ENCODE assay signal across 25 mouse cellular contexts in genomic region chr6:135518710-135519437, GRCm38 (mm10).
DNase-seq lines count a peak whose midpoint lies in the region; ATAC-seq lines count a peak whose summit lies in the region.
"Had no signal": no experiment of that assay in that cellular context is flagged by ENCODE, and none has a peak within 500 bp of the region (broad histone marks: within the 10 kb centered on the region; RNA-seq: fewer than 3 reads in every experiment).

No protein-coding gene starts in this region.

- WGBS in forebrain, embryonic 14.5 days: 26% methylated on average over 4 of the region's 4 CpGs
- 33% methylated on average over 4 of the region's 4 CpGs for WGBS in midbrain, embryonic 15.5 days
- 80% methylated on average over 4 of the region's 4 CpGs for WGBS in heart, embryonic 12.5 days

- no peak overlapping the region for H3K4me3 ChIP-seq in forebrain, embryonic 14.5 days (ENCODE audit: low read depth, low read length)
- H3K4me3 ChIP-seq in midbrain, embryonic 15.5 days: no peak overlapping the region
- H3K4me3 ChIP-seq in heart, embryonic 12.5 days: no peak overlapping the region
- H3K4me3 ChIP-seq: erythroblast, embryonic 14.5 days; heart, embryonic 15.5 days; hindbrain, embryonic 12.5 days; layer of hippocampus, adult 2 months; limb, embryonic 10.5 days; limb, embryonic 15.5 days; liver, embryonic 13.5 days; megakaryocyte, embryonic 14.5 days had no signal

- no peaks in the 10 kb centered on the region for H3K9me3 ChIP-seq in forebrain, embryonic 14.5 days (replicated peaks; ENCODE audit: control insufficient read depth, low read length)
- H3K9me3 ChIP-seq in midbrain, embryonic 15.5 days: no peaks in the 10 kb centered on the region
- no peaks in the 10 kb centered on the region for H3K9me3 ChIP-seq in heart, embryonic 12.5 days (replicated peaks)
- H3K9me3 ChIP-seq: heart, embryonic 15.5 days; hindbrain, embryonic 12.5 days; limb, embryonic 10.5 days; limb, embryonic 15.5 days; liver, embryonic 13.5 days; megakaryocyte, embryonic 14.5 days had no signal

- peaks cover 12% of the 10 kb centered on the region for H3K4me1 ChIP-seq in forebrain, embryonic 14.5 days (ENCODE audit: control insufficient read depth, insufficient read depth, low read length)
- H3K4me1 ChIP-seq in midbrain, embryonic 15.5 days: peaks cover 19% of the 10 kb centered on the region
- peaks cover 7% of the 10 kb centered on the region; the same call in 1 of the 2 replicates for H3K4me1 ChIP-seq in heart, embryonic 12.5 days (replicated peaks)
- H3K4me1 ChIP-seq: heart, embryonic 15.5 days; hindbrain, embryonic 12.5 days; limb, embryonic 15.5 days; liver, embryonic 13.5 days; megakaryocyte, embryonic 14.5 days had no signal

- ATAC-seq in frontal cortex, adult (ENCODE audit: low TSS enrichment): peak; percentile 77
- ATAC-seq in forebrain, embryonic 14.5 days: peak; percentile 57; the same call in 1 of the 2 replicates
- ATAC-seq in midbrain, embryonic 15.5 days (replicated peaks): peak; percentile 67; the same call in 1 of the 2 replicates
- ATAC-seq in heart, embryonic 12.5 days (ENCODE audit: insufficient number of reproducible peaks, low FRiP score): no peak
- ATAC-seq: lung, postnatal 0 days; Patski had no signal

- no peaks in the 10 kb centered on the region for H3K36me3 ChIP-seq in forebrain, embryonic 14.5 days (ENCODE audit: control insufficient read depth, insufficient read depth, low read length)
- no peaks in the 10 kb centered on the region for H3K36me3 ChIP-seq in midbrain, embryonic 15.5 days (replicated peaks)
- H3K36me3 ChIP-seq in heart, embryonic 12.5 days: no peaks in the 10 kb centered on the region
- H3K36me3 ChIP-seq: heart, embryonic 15.5 days; hindbrain, embryonic 12.5 days; limb, embryonic 10.5 days; limb, embryonic 15.5 days; liver, embryonic 13.5 days had no signal

- H3K9ac ChIP-seq in forebrain, embryonic 14.5 days (ENCODE audit: low read length): no peak overlapping the region
- no peak overlapping the region for H3K9ac ChIP-seq in midbrain, embryonic 15.5 days
- H3K9ac ChIP-seq in heart, embryonic 12.5 days: no peak overlapping the region
- H3K9ac ChIP-seq: heart, embryonic 15.5 days; hindbrain, embryonic 12.5 days; limb, embryonic 15.5 days; liver, embryonic 13.5 days had no signal

- H3K27me3 ChIP-seq in forebrain, embryonic 14.5 days (replicated peaks; ENCODE audit: control insufficient read depth, insufficient read depth, low read length): no peaks in the 10 kb centered on the region
- no peaks in the 10 kb centered on the region for H3K27me3 ChIP-seq in midbrain, embryonic 15.5 days (replicated peaks)
- H3K27me3 ChIP-seq in heart, embryonic 12.5 days (replicated peaks): no peaks in the 10 kb centered on the region
- H3K27me3 ChIP-seq: heart, embryonic 15.5 days; hindbrain, embryonic 12.5 days; liver, embryonic 13.5 days; megakaryocyte, embryonic 14.5 days; Patski had no signal

- peak overlapping the region; percentile 9; the same call in 1 of the 2 replicates for H3K27ac ChIP-seq in forebrain, embryonic 14.5 days (ENCODE audit: low read depth, low read length)
- no peak overlapping the region for H3K27ac ChIP-seq in midbrain, embryonic 15.5 days
- H3K27ac ChIP-seq in heart, embryonic 12.5 days (ENCODE audit: poor library complexity, severe bottlenecking): no peak overlapping the region
- H3K27ac ChIP-seq: heart, embryonic 15.5 days; hindbrain, embryonic 12.5 days; layer of hippocampus, adult 2 months; limb, embryonic 10.5 days; limb, embryonic 15.5 days; liver, embryonic 13.5 days had no signal

- no peak for DNase-seq in frontal cortex, postnatal 14 days (ENCODE audit: low spot score in 2 of 2)
- peak; percentile 44 for DNase-seq in brain, adult 2 months (ENCODE audit: low read depth, low spot score)
- DNase-seq in forebrain, embryonic 14.5 days (ENCODE audit: low spot score): peak; percentile 48
- DNase-seq in cerebellum, postnatal 36 days: no peak
- DNase-seq: adrenal gland, postnatal 10 days; cerebellum, adult 11-12 months; cerebellum, adult 9-11 months; kidney, adult 18-20 months; kidney, postnatal 36 days; liver, embryonic 13.5 days; lung, adult 18-20 months; lung, postnatal 4 days; thymus, postnatal 4 days had no signal

- H3K4me2 ChIP-seq in forebrain, embryonic 14.5 days (ENCODE audit: low read length): no peak overlapping the region
- H3K4me2 ChIP-seq in midbrain, embryonic 15.5 days: no peak overlapping the region
- no peak overlapping the region for H3K4me2 ChIP-seq in heart, embryonic 12.5 days
- H3K4me2 ChIP-seq: heart, embryonic 15.5 days; hindbrain, embryonic 12.5 days; limb, embryonic 15.5 days; liver, embryonic 13.5 days had no signal

Comparison
In these comparisons a context has a peak if more than half of its experiments do, and no peak if none do; other contexts are left out.
1. DNase-seq: peak in brain, adult 2 months (single experiment) and forebrain, embryonic 14.5 days (single experiment); none in frontal cortex, postnatal 14 days (0 of 2) and cerebellum, postnatal 36 days (0 of 2).